Mouse (Mus musculus): ENCODE results near the gene Smyd1. TPM values are rescaled to one million over a fixed set of nuclear protein-coding genes. Genes with fewer than 3 reads are reported as not detected.

Gene Smyd1
- polyA plus RNA-seq, 1 experiment: 0.04 TPM

DNA sequence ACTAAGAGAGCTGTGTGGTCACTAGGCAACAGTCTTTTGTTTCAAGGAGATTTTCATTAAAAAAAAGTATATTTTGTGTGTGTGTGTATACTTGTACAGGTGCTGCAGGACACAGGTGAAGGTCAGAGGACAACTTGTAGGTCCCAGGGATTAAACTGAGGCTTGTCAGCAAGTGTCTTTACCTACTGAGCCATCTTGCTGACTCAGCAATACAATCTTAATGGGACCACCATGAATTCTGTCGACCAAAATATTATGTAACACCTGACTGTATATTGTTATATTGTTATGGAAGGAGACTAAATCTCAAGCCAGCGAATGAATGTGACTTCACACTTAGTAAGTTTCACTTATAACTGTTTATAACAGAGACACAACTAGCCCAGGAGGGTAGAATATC, 24.0 kb downstream of the Smyd1 start:
- Histone ChIP-seq H3K36me3 (ENCODE audit: control insufficient read depth, insufficient read depth, low read length) (no peaks in the 10 kb centered on the region), H3K4me1 (ENCODE audit: control insufficient read depth, insufficient read depth, insufficient read length, low read length) (no peaks in the 10 kb centered on the region), H3K4me3 (ENCODE audit: low read depth, low read length) (no peak overlapping the region), H3K27ac (ENCODE audit: insufficient read depth, low read depth, low read length) (no peak overlapping the region), H3K27me3 (ENCODE audit: control insufficient read depth, insufficient read depth, low read length) (no peaks in the 10 kb centered on the region)
- WGBS: 67% methylated on average over 2 of the region's 2 CpGs
- TF ChIP-seq CTCF (IDR thresholded peaks at IDR 0.05; ENCODE audit: extremely low read depth, insufficient read length, insufficient replicate concordance, low read depth, low read length) (no peak), POLR2A (IDR thresholded peaks at IDR 0.05; ENCODE audit: low read depth, low read length) (no peak)

DNA sequence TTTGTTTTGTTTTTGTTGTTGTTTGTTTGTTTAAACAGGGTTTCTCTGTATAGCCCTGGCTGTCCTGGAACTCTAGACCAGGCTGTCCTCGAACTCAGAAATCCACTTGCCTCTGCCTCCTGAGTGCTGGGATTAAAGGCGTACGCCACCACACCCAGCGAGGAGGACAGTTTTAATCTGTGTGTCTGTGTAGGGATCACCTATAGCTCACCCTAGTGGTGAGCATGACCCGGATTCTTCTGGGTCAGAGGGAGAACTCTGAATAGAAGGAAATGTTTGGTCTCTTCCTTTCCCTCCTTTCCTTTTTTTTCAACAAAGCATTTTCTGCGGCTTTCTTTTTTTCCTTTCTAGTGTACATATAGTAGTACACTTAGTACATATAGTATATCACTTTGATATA, 26.7 kb downstream of the Smyd1 start:
- 70% methylated on average over 6 of the region's 6 CpGs for WGBS
- H3K27me3 ChIP-seq (ENCODE audit: control insufficient read depth, insufficient read depth, low read length): no peaks in the 10 kb centered on the region
- no peak overlapping the region for H3K4me3 ChIP-seq (ENCODE audit: low read depth, low read length)
- TF ChIP-seq CTCF (IDR thresholded peaks at IDR 0.05; ENCODE audit: extremely low read depth, insufficient read length, insufficient replicate concordance, low read depth, low read length) (no peak), POLR2A (IDR thresholded peaks at IDR 0.05; ENCODE audit: low read depth, low read length) (no peak)
- no peaks in the 10 kb centered on the region for H3K36me3 ChIP-seq (ENCODE audit: control insufficient read depth, insufficient read depth, low read length)
- no peak overlapping the region for H3K27ac ChIP-seq (ENCODE audit: insufficient read depth, low read depth, low read length)
- H3K4me1 ChIP-seq (ENCODE audit: control insufficient read depth, insufficient read depth, insufficient read length, low read length): no peaks in the 10 kb centered on the region

DNA sequence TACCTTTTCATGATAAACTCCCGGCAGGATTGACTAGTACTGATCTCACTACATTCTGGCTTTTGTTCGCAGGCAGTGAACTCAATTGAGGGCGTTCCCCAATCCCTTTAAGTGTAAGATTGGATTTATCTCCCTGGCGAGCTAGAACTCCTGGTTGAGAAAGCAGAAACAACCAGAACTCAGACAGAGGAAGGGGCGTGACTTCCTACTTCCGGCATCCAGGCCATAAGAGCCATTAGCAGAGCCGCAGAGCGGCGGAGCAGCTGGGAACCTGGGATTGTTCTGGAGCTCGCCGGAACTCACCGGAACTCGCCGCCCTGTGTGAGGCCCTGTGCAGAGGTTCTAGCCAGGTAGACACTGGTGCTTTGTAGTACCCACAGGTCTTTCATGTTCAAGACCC, 28.5 kb downstream of the Smyd1 start:
- Histone ChIP-seq H3K27ac (ENCODE audit: insufficient read depth, low read depth, low read length) (no peak overlapping the region), H3K4me3 (ENCODE audit: low read depth, low read length) (no peak overlapping the region), H3K4me1 (ENCODE audit: control insufficient read depth, insufficient read depth, insufficient read length, low read length) (no peaks in the 10 kb centered on the region), H3K36me3 (ENCODE audit: control insufficient read depth, insufficient read depth, low read length) (no peaks in the 10 kb centered on the region), H3K27me3 (ENCODE audit: control insufficient read depth, insufficient read depth, low read length) (no peaks in the 10 kb centered on the region)
- TF ChIP-seq CTCF (IDR thresholded peaks at IDR 0.05; ENCODE audit: extremely low read depth, insufficient read length, insufficient replicate concordance, low read depth, low read length): no peak
- TF ChIP-seq POLR2A (IDR thresholded peaks at IDR 0.05; ENCODE audit: low read depth, low read length): no peak
- WGBS: 84% methylated on average over 14 of the region's 14 CpGs

DNA sequence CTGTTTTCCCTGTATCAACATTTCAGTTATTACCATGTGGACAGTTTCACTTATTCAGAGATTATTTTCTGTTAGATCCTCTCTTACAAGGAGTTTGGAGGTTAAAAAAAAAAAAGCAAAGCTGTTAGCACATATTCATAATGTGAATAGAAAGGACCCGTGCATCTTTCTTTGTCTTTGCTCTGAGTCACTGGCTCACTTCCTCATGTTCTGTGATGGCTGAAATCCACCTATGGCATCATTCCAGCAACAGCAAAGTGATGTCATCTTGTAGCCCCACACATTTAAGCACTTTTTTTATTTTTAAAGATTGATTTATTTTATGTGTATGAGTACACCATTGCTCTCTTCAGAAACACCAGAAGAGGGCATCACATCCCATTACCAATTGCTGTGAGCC, 42.6 kb downstream of the Smyd1 start:
- no peak for TF ChIP-seq POLR2A (IDR thresholded peaks at IDR 0.05; ENCODE audit: low read depth, low read length)
- TF ChIP-seq CTCF (IDR thresholded peaks at IDR 0.05; ENCODE audit: extremely low read depth, insufficient read length, insufficient replicate concordance, low read depth, low read length): no peak
- H3K36me3 ChIP-seq (ENCODE audit: control insufficient read depth, insufficient read depth, low read length): peaks cover 8% of the 10 kb centered on the region
- H3K27me3 ChIP-seq (ENCODE audit: control insufficient read depth, insufficient read depth, low read length): no peaks in the 10 kb centered on the region
- H3K4me3 ChIP-seq (ENCODE audit: low read depth, low read length): no peak overlapping the region
- H3K27ac ChIP-seq (ENCODE audit: insufficient read depth, low read depth, low read length): no peak overlapping the region
- no peaks in the 10 kb centered on the region; the same call in 1 of the 2 replicates for H3K4me1 ChIP-seq (ENCODE audit: control insufficient read depth, insufficient read depth, insufficient read length, low read length)
- 28% methylated on average over 1 of the region's 1 CpGs for WGBS

DNA sequence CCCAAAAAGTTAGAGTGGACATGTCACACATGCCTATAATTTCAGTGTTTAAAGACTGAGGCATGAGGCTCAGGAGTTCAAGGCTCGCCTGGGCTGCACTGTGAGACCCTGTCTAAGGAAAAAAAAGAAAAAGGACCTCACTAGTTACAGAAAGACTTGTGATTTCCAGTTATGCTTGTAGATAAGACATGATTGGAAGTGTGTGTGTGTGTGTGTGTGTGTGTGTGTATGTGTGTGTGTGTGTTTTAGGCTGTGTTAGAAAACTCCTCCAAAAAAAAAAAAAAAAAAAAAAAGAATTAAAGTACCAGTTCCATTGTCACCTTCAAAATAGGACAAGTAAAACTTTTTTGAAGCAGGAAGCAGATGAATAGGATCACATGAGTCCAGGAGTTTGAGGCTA, 47.4 kb downstream of the Smyd1 start:
- Histone ChIP-seq H3K27me3 (ENCODE audit: control insufficient read depth, insufficient read depth, low read length) (no peaks in the 10 kb centered on the region), H3K4me3 (ENCODE audit: low read depth, low read length) (no peak overlapping the region), H3K36me3 (ENCODE audit: control insufficient read depth, insufficient read depth, low read length) (no peaks in the 10 kb centered on the region), H3K4me1 (ENCODE audit: control insufficient read depth, insufficient read depth, insufficient read length, low read length) (peaks cover 2% of the 10 kb centered on the region), H3K27ac (ENCODE audit: insufficient read depth, low read depth, low read length) (no peak overlapping the region)
- no peak for TF ChIP-seq CTCF (IDR thresholded peaks at IDR 0.05; ENCODE audit: extremely low read depth, insufficient read length, insufficient replicate concordance, low read depth, low read length)
- TF ChIP-seq POLR2A (IDR thresholded peaks at IDR 0.05; ENCODE audit: low read depth, low read length): no peak
- WGBS: 93% methylated on average over 1 of the region's 1 CpGs

DNA sequence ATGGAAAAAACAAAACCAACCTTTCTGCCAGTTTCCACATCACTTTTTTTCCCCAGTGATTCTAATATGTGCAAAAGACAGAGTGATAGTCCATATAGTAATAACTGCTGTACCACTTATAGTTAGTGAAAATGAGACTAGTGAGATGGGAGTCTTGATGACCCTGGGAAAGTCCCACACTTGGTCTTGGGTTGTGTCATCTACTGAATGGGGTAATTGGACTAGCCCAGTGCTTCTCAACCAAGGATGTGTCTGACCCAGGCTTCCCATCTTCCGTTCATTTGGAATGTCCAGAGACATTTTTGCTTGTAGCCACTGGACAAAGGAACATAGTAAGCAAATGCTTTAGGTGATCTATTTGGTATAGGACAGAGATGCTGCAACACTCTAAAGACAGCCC, 48.3 kb downstream of the Smyd1 start:
- no peaks in the 10 kb centered on the region for H3K27me3 ChIP-seq (ENCODE audit: control insufficient read depth, insufficient read depth, low read length)
- H3K27ac ChIP-seq (ENCODE audit: insufficient read depth, low read depth, low read length): no peak overlapping the region
- TF ChIP-seq CTCF (IDR thresholded peaks at IDR 0.05; ENCODE audit: extremely low read depth, insufficient read length, insufficient replicate concordance, low read depth, low read length) (no peak), POLR2A (IDR thresholded peaks at IDR 0.05; ENCODE audit: low read depth, low read length) (no peak)
- 95% methylated on average over 1 of the region's 1 CpGs for WGBS
- H3K4me3 ChIP-seq (ENCODE audit: low read depth, low read length): no peak overlapping the region
- H3K36me3 ChIP-seq (ENCODE audit: control insufficient read depth, insufficient read depth, low read length): no peaks in the 10 kb centered on the region
- H3K4me1 ChIP-seq (ENCODE audit: control insufficient read depth, insufficient read depth, insufficient read length, low read length): peaks cover 5% of the 10 kb centered on the region

DNA sequence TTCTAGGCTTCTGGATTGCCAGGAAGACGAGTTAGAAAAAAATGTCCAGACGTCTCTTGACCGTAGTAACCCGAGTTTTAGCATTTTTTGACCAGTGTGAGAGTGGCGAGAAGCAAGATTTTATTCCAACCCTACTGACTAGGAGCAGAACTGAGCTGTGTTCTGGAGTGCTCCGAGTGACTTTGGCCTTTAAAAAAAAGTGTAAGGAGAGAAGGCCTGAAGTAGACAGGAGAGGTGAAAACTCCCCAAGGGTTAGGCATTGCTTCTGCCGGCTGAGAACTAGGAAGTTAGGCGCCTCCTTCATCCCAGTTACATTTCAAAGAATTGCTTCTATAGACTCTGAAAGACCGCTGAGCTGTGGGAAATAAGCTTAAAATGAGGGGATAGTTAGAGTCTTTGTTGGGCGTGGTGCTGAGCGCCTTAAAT, 49.7 kb downstream of the Smyd1 start:
- peak overlapping the region; percentile 94 for H3K27ac ChIP-seq (ENCODE audit: insufficient read depth, low read depth, low read length)
- no peaks in the 10 kb centered on the region for H3K27me3 ChIP-seq (ENCODE audit: control insufficient read depth, insufficient read depth, low read length)
- WGBS: under 1% methylated on average over 11 of the region's 11 CpGs
- peak overlapping the region; percentile 80 for H3K4me3 ChIP-seq (ENCODE audit: low read depth, low read length)
- TF ChIP-seq CTCF (IDR thresholded peaks at IDR 0.05; ENCODE audit: extremely low read depth, insufficient read length, insufficient replicate concordance, low read depth, low read length) (no peak), POLR2A (IDR thresholded peaks at IDR 0.05; ENCODE audit: low read depth, low read length) (no peak)
- H3K4me1 ChIP-seq (ENCODE audit: control insufficient read depth, insufficient read depth, insufficient read length, low read length): peaks cover 5% of the 10 kb centered on the region
- H3K36me3 ChIP-seq (ENCODE audit: control insufficient read depth, insufficient read depth, low read length): no peaks in the 10 kb centered on the region
